18 mouse cellular contexts compared by ENCODE assay signal in the genomic region with DNA sequence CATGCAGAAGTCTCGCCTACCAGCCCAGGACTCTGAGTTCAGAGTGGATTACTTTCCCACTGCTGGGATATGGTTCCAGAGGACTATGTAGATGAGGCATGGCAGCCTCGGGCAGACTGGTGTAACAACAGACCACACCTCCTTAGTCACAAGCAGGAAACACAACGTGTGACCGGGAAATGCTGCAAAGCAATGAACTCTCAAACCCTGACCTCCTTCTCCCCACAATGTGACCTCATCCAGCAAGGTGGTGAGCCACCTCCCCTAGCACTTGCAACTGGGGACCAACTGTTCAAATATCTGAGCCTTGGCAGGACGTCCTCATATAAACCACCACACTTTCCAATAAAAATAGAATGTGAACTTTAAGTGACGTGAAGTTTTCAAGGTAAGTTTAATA.
"Had no signal": no experiment of that assay in that cellular context is flagged by ENCODE, and none has a peak within 500 bp of the region (broad histone marks: within the 10 kb centered on the region; RNA-seq: fewer than 3 reads in every experiment).

No protein-coding gene starts in this region.

- H3K9ac ChIP-seq: limb, embryonic 15.5 days; liver, embryonic 14.5 days; liver, postnatal 0 days; lung, embryonic 15.5 days; midbrain, embryonic 13.5 days had no signal

- H3K9me3 ChIP-seq: limb, embryonic 15.5 days; lung, embryonic 15.5 days; midbrain, embryonic 10.5 days; midbrain, embryonic 13.5 days had no signal

- H3K36me3 ChIP-seq: lung, embryonic 15.5 days had no signal

- H3K4me1 ChIP-seq: limb, embryonic 15.5 days; lung, embryonic 15.5 days; megakaryocyte, embryonic 14.5 days; midbrain, embryonic 10.5 days had no signal

- ATAC-seq: intestine, postnatal 0 days; liver, postnatal 0 days; midbrain, embryonic 13.5 days; midbrain, embryonic 16.5 days had no signal

- H3K4me3 ChIP-seq: limb, embryonic 15.5 days; lung, embryonic 15.5 days; megakaryocyte, embryonic 14.5 days; midbrain, embryonic 10.5 days; midbrain, embryonic 13.5 days had no signal

- H3K27ac ChIP-seq: kidney, postnatal 0 days; limb, embryonic 15.5 days; liver, embryonic 14.5 days; lung, embryonic 15.5 days; macrophage; midbrain, embryonic 10.5 days; midbrain, embryonic 13.5 days had no signal

- DNase-seq: kidney, adult 2 months; kidney, postnatal 36 days; liver, postnatal 0 days; lung, postnatal 10 days; right cerebral cortex, postnatal 14 days; right cerebral cortex, postnatal 4 days; thymus, adult 2 months; thymus, postnatal 14 days had no signal

- H3K27me3 ChIP-seq: limb, embryonic 15.5 days; lung, embryonic 15.5 days; megakaryocyte, embryonic 14.5 days; midbrain, embryonic 13.5 days had no signal
